Mouse (Mus musculus) midbrain, embryonic 16.5 days (tissue): ENCODE measurements around the gene Cchcr1. TPM values are rescaled to one million over a fixed set of nuclear protein-coding genes. Genes with fewer than 3 reads are reported as not detected.

Source experiments
- ATAC-seq: fragments of 200-750 bp; cut with Nextera tagmentation; 2 replicates; pipeline ENCODE4 v1.8.0; 2017; ENCODE audit warnings: moderate TSS enrichment
- H3K27ac ChIP-seq: fragments of 300-500 bp; sonication (generic); 2 replicates; pipeline ENCODE4 v1.5.1; 2014; ENCODE audit warnings: mild to moderate bottlenecking, low read length, mixed read lengths
- H3K27me3 ChIP-seq: fragments of 300-500 bp; sonication (generic); 2 replicates; pipeline ENCODE4 v1.6.1; 2014; ENCODE audit warnings: low read depth, low read length, mixed read lengths; ENCODE audit not compliant: control insufficient read depth, insufficient read depth
- H3K36me3 ChIP-seq: fragments of 300-500 bp; sonication (generic); 2 replicates; pipeline ENCODE4 v1.6.1; 2014; ENCODE audit warnings: mild to moderate bottlenecking, low read length, moderate library complexity, mixed read lengths; ENCODE audit not compliant: control insufficient read depth, insufficient read depth
- H3K4me1 ChIP-seq: fragments of 300-500 bp; sonication (generic); 2 replicates; pipeline ENCODE4 v1.6.1; 2014; ENCODE audit warnings: mild to moderate bottlenecking, low read length, mixed read lengths; ENCODE audit not compliant: control insufficient read depth, insufficient read depth
- H3K4me2 ChIP-seq: fragments of 300-500 bp; sonication (generic); 2 replicates; pipeline ENCODE4 v1.6.1; 2014; ENCODE audit warnings: mild to moderate bottlenecking, low read length, mixed read lengths
- H3K4me3 ChIP-seq: fragments of 300-500 bp; sonication (generic); 2 replicates; pipeline ENCODE4 v1.5.1; 2014; ENCODE audit warnings: low read depth, mild to moderate bottlenecking, low read length, moderate library complexity, mixed read lengths
- H3K9ac ChIP-seq: fragments of 300-500 bp; sonication (generic); 2 replicates; pipeline ENCODE4 v1.6.1; 2014; ENCODE audit warnings: low read depth, low read length, mixed read lengths
- H3K9me3 ChIP-seq: fragments of 300-500 bp; sonication (generic); replicated peaks from 2 replicates; pipeline ENCODE4 v1.6.1; 2014; ENCODE audit warnings: mild to moderate bottlenecking, low read length, mixed read lengths; ENCODE audit not compliant: control insufficient read depth, poor library complexity, severe bottlenecking
- WGBS: fragments of 180-500 bp; shearing (Covaris S2); extraction: QIAGEN DNeasy Blood & Tissue Kit; methylation state at CpG from one replicate; pipeline ENCODE4 v1.1.7; 2014; 5-methylcytosine and 5-hydroxymethylcytosine counted together
- polyA plus RNA-seq: library from polyadenylated mRNA; unstranded; fragments of >200 nt; fragmentation: Nextera tagmentation; extraction: Ambion mirVana; gene quantifications from 2 replicates; pipeline ENCODE4 v1.2.1, GENCODE M21; 2015

Gene Cchcr1
- polyA plus RNA-seq, 1 experiment from 2014 or later: 3.7 TPM

GRCm38 (mm10) chr17:35578211-35578610, 61.3 kb downstream of the Cchcr1 start:
- Histone ChIP-seq H3K9me3 (no peaks in the 10 kb centered on the region), H3K9ac (no peak overlapping the region), H3K27me3 (no peaks in the 10 kb centered on the region), H3K36me3 (no peaks in the 10 kb centered on the region), H3K4me1 (no peaks in the 10 kb centered on the region), H3K4me2 (no peak overlapping the region), H3K27ac (no peak overlapping the region), H3K4me3 (no peak overlapping the region)
- no peak for ATAC-seq
- 17% methylated on average over 6 of the region's 6 CpGs for WGBS

Other genes starting within 250 kb of the Cchcr1 start
- gene H2-Q1, start 196.7 kb upstream of the Cchcr1 start, polyA plus RNA-seq: 0.38 and 0.52 TPM in 2 replicates
- 4.4 and 7.6 TPM in 2 replicates for gene H2-Q2, start 174.9 kb upstream of the Cchcr1 start, polyA plus RNA-seq
- 0.65 and 0.97 TPM in 2 replicates for gene H2-Q4, start 137.5 kb upstream of the Cchcr1 start, polyA plus RNA-seq
- gene H2-Q6, start 92.2 kb upstream of the Cchcr1 start, polyA plus RNA-seq: 1.1 and 1.3 TPM in 2 replicates
- gene H2-Q7, start 77.9 kb upstream of the Cchcr1 start, polyA plus RNA-seq: 3.8 and 4.6 TPM in 2 replicates
- 0.30 and 0.31 TPM in 2 replicates for gene H2-Q10, start 47.0 kb upstream of the Cchcr1 start, polyA plus RNA-seq
- gene Pou5f1, start 11.1 kb upstream of the Cchcr1 start, polyA plus RNA-seq: 0.37 TPM in 1 of 2 replicates, not detected in the other
- gene Tcf19, start 276 bp upstream of the Cchcr1 start, polyA plus RNA-seq: 8.5 and 9.4 TPM in 2 replicates
- 0.60 and 0.68 TPM in 2 replicates for gene Psors1c2, start 16.1 kb downstream of the Cchcr1 start, polyA plus RNA-seq
- 0.07 and 0.09 TPM in 2 replicates for gene Cdsn, start 35.0 kb downstream of the Cchcr1 start, polyA plus RNA-seq
- gene 2300002M23Rik, start 50.4 kb downstream of the Cchcr1 start, polyA plus RNA-seq: not detected in 2 replicates
- gene Sfta2, start 84.4 kb downstream of the Cchcr1 start, polyA plus RNA-seq: not detected in 2 replicates
- gene Gm9573, start 109.5 kb downstream of the Cchcr1 start, polyA plus RNA-seq: not detected in 2 replicates
- gene Mucl3, start 126.6 kb downstream of the Cchcr1 start, polyA plus RNA-seq: 0.07 and 0.14 TPM in 2 replicates
- gene Vars2, start 150.5 kb downstream of the Cchcr1 start, polyA plus RNA-seq: 15.1 and 15.3 TPM in 2 replicates
- 26.5 and 27.3 TPM in 2 replicates for gene Gtf2h4, start 156.6 kb downstream of the Cchcr1 start, polyA plus RNA-seq
- 87.8 and 103 TPM in 2 replicates for gene Ddr1, start 187.5 kb downstream of the Cchcr1 start, polyA plus RNA-seq